Mouse (Mus musculus) MEL (cell line): ENCODE results near the gene Madcam1. TPM values are rescaled to one million over a fixed set of nuclear protein-coding genes. Genes with fewer than 3 reads are reported as not detected.

Experiments
- DNase-seq: peaks from one replicate; pipeline ENCODE4 v3.0.0; 2011; ENCODE audit warnings: low read depth, low spot score
- H3K27ac ChIP-seq: 2 replicates; pipeline ENCODE4 v1.5.1; 2012; ENCODE audit warnings: low read depth, mild to moderate bottlenecking, control low read depth, low read length, moderate library complexity; ENCODE audit not compliant: control insufficient read depth
- H3K27me3 ChIP-seq, 2 experiments: fragments of 150-350 bp in 1 of 2; sonication (generic) in 1 of 2; 2 replicates each; pipeline ENCODE4 v1.6.1; 2012; ENCODE audit warnings: low read length in 2 of 2, mild to moderate bottlenecking in 2 of 2, improper control_type of control experiment in 1 of 2, moderate library complexity in 1 of 2; ENCODE audit not compliant: insufficient read depth in 2 of 2, control insufficient read depth in 1 of 2
- H3K36me3 ChIP-seq, 2 experiments: 2 replicates each; pipeline ENCODE4 v1.6.1; 2012 to 2014; ENCODE audit warnings: low read length in 2 of 2, improper control_type of control experiment in 1 of 2, inconsistent platforms in 1 of 2, mild to moderate bottlenecking in 1 of 2; ENCODE audit not compliant: insufficient read depth in 2 of 2, control insufficient read depth in 1 of 2
- H3K4me1 ChIP-seq, 2 experiments: fragments of 150-350 bp in 1 of 2; sonication (generic) in 1 of 2; 2 replicates each; pipeline ENCODE4 v1.6.1; 2012; ENCODE audit warnings: low read length in 2 of 2, improper control_type of control experiment in 1 of 2, mild to moderate bottlenecking in 1 of 2; ENCODE audit not compliant: insufficient read depth in 2 of 2, control insufficient read depth in 1 of 2
- H3K4me3 ChIP-seq, 2 experiments: fragments of 150-350 bp in 1 of 2; sonication (generic) in 1 of 2; 2 replicates each; pipeline ENCODE4 v1.5.1; 2012; ENCODE audit warnings: low read depth in 2 of 2, low read length in 2 of 2, mild to moderate bottlenecking in 2 of 2, moderate library complexity in 2 of 2, control low read depth in 1 of 2, improper control_type of control experiment in 1 of 2; ENCODE audit not compliant: control insufficient read depth in 1 of 2, insufficient read depth in 1 of 2
- H3K79me2 ChIP-seq: 2 replicates; pipeline ENCODE4 v1.6.1; 2012; ENCODE audit warnings: mild to moderate bottlenecking, low read length, moderate library complexity; ENCODE audit not compliant: control insufficient read depth, poor library complexity, insufficient read depth
- H3K9ac ChIP-seq: 2 replicates; pipeline ENCODE4 v1.6.1; 2012; ENCODE audit warnings: low read depth, mild to moderate bottlenecking, control low read depth, low read length, moderate library complexity; ENCODE audit not compliant: control insufficient read depth, poor library complexity, severe bottlenecking
- H3K9me3 ChIP-seq: fragments of 150-350 bp; sonication (generic); replicated peaks from 2 replicates; pipeline ENCODE4 v1.6.1; 2012; ENCODE audit warnings: mild to moderate bottlenecking, low read length, improper control_type of control experiment, moderate library complexity; ENCODE audit not compliant: insufficient read depth
- CTCF ChIP-seq, 3 experiments: IDR thresholded peaks in 2 of 3; conservative IDR thresholded peaks in 1 of 3; 2 replicates each; pipeline ENCODE4 v1.5.1; 2011 to 2012; ENCODE audit warnings: low read length in 3 of 3, low read depth in 2 of 3, mild to moderate bottlenecking in 2 of 3, improper control_type of control experiment in 1 of 3, inconsistent platforms in 1 of 3, mixed read lengths in 1 of 3, moderate library complexity in 1 of 3; ENCODE audit not compliant: control insufficient read depth in 1 of 3, insufficient read depth in 1 of 3, poor library complexity in 1 of 3, severe bottlenecking in 1 of 3
- ETS1 ChIP-seq: IDR thresholded peaks from 2 replicates; pipeline ENCODE4 v1.6.1; 2012; ENCODE audit warnings: low read depth, mild to moderate bottlenecking, inconsistent platforms, low read length, improper control_type of control experiment, moderate library complexity
- GABPA ChIP-seq: IDR thresholded peaks from 2 replicates; pipeline ENCODE4 v1.6.1; 2012; ENCODE audit warnings: low read depth, mild to moderate bottlenecking, inconsistent platforms, low read length, improper control_type of control experiment, moderate library complexity
- GATA1 ChIP-seq: IDR thresholded peaks from 2 replicates; pipeline ENCODE4 v1.6.1; 2011; ENCODE audit warnings: low read depth, low read length, improper control_type of control experiment
- KAT2A ChIP-seq: conservative IDR thresholded peaks from 2 replicates; pipeline ENCODE4 v1.6.1; 2012; ENCODE audit warnings: low read depth, low read length, improper control_type of control experiment, inconsistent platforms
- MAFK ChIP-seq: IDR thresholded peaks from 2 replicates; pipeline ENCODE4 v1.6.1; 2011; ENCODE audit warnings: low read depth, mild to moderate bottlenecking, low read length, improper control_type of control experiment, borderline replicate concordance
- MAZ ChIP-seq: IDR thresholded peaks from 2 replicates; pipeline ENCODE4 v1.6.1; 2012; ENCODE audit warnings: low read depth, mild to moderate bottlenecking, inconsistent platforms, low read length, improper control_type of control experiment
- MXI1 ChIP-seq: IDR thresholded peaks from 2 replicates; pipeline ENCODE4 v1.6.1; 2011; ENCODE audit warnings: mild to moderate bottlenecking, low read depth, low read length, improper control_type of control experiment
- MYC ChIP-seq: IDR thresholded peaks from 2 replicates; pipeline ENCODE4 v1.6.1; 2011; ENCODE audit warnings: low read depth, mild to moderate bottlenecking, low read length, improper control_type of control experiment, moderate library complexity
- NELFE ChIP-seq: IDR thresholded peaks from 2 replicates; pipeline ENCODE4 v1.6.1; 2011; ENCODE audit warnings: low read depth, low read length, improper control_type of control experiment
- POLR2A ChIP-seq, 2 experiments: IDR thresholded peaks; 2 replicates each; pipeline ENCODE4 v1.6.1; 2011 to 2012; ENCODE audit warnings: low read length in 2 of 2, mild to moderate bottlenecking in 2 of 2, control low read depth in 1 of 2, improper control_type of control experiment in 1 of 2, low read depth in 1 of 2, moderate library complexity in 1 of 2; ENCODE audit not compliant: control insufficient read depth in 1 of 2, insufficient read depth in 1 of 2, poor library complexity in 1 of 2
- POLR2AphosphoS2 ChIP-seq: IDR thresholded peaks from 2 replicates; pipeline ENCODE4 v1.6.1; 2011; ENCODE audit warnings: low read length, improper control_type of control experiment
- POLR2AphosphoS5 ChIP-seq: IDR thresholded peaks from 2 replicates; pipeline ENCODE4 v1.6.1; 2012; ENCODE audit warnings: low read depth, borderline replicate concordance, mild to moderate bottlenecking, inconsistent platforms, low read length, moderate library complexity, mixed read lengths
- RCOR1 ChIP-seq: IDR thresholded peaks from 2 replicates; pipeline ENCODE4 v1.6.1; 2012; ENCODE audit warnings: low read depth, mild to moderate bottlenecking, inconsistent platforms, low read length, improper control_type of control experiment
- SIN3A ChIP-seq: IDR thresholded peaks from 2 replicates; pipeline ENCODE4 v1.6.1; 2012; ENCODE audit warnings: low read length, improper control_type of control experiment, inconsistent platforms
- SMC3 ChIP-seq: IDR thresholded peaks from 2 replicates; pipeline ENCODE4 v1.6.1; 2011; ENCODE audit warnings: low read depth, low read length, improper control_type of control experiment
- TBP ChIP-seq: IDR thresholded peaks from 2 replicates; pipeline ENCODE4 v1.8.0; 2011; ENCODE audit warnings: low read depth, low read length, improper control_type of control experiment
- UBTF ChIP-seq: IDR thresholded peaks from 2 replicates; pipeline ENCODE4 v1.6.1; 2012; ENCODE audit warnings: low read depth, mild to moderate bottlenecking, inconsistent platforms, low read length, improper control_type of control experiment, moderate library complexity, borderline replicate concordance; ENCODE audit not compliant: insufficient read depth
- USF1 ChIP-seq: IDR thresholded peaks from 2 replicates; pipeline ENCODE4 v1.6.1; 2014; ENCODE audit warnings: low read depth, mild to moderate bottlenecking, inconsistent platforms, low read length, improper control_type of control experiment, moderate library complexity
- USF2 ChIP-seq, 2 experiments: IDR thresholded peaks; 2 replicates each; pipeline ENCODE4 v1.6.1; 2011 to 2012; ENCODE audit warnings: improper control_type of control experiment in 2 of 2, low read length in 2 of 2, borderline replicate concordance in 1 of 2, inconsistent platforms in 1 of 2, low read depth in 1 of 2, mild to moderate bottlenecking in 1 of 2; ENCODE audit not compliant: insufficient read depth in 1 of 2
- ZC3H11A ChIP-seq: IDR thresholded peaks from 2 replicates; pipeline ENCODE4 v1.6.1; 2012; ENCODE audit warnings: low read depth, mild to moderate bottlenecking, inconsistent platforms, low read length, improper control_type of control experiment
- ZKSCAN1 ChIP-seq: IDR thresholded peaks from 2 replicates; pipeline ENCODE4 v1.6.1; 2012; ENCODE audit warnings: low read depth, mild to moderate bottlenecking, inconsistent platforms, low read length, improper control_type of control experiment, moderate library complexity
- polyA plus RNA-seq, 2 experiments: library from polyadenylated mRNA; stranded (reverse) in 1 of 2; unstranded in 1 of 2; fragments of >175 nt in 1 of 2; fragments of >200 nt in 1 of 2; gene quantifications; 2 replicates each; pipeline versions ENCODE4 v1.2.1 to v1.2.4; 2012; ENCODE audit warnings: low replicate concordance in 2 of 2, low read depth in 1 of 2; ENCODE audit not compliant: insufficient read length in 2 of 2, insufficient read depth in 1 of 2, missing spikeins in 1 of 2
- total RNA-seq: library from RNA; depleted of rRNA; stranded (reverse); fragments of 300-350 nt; gene quantifications from 2 replicates; pipeline ENCODE4 v1.2.3, GENCODE M21; 2012

Madcam1 gene
- total and polyA plus RNA-seq, 3 experiments, result not detected

DNA sequence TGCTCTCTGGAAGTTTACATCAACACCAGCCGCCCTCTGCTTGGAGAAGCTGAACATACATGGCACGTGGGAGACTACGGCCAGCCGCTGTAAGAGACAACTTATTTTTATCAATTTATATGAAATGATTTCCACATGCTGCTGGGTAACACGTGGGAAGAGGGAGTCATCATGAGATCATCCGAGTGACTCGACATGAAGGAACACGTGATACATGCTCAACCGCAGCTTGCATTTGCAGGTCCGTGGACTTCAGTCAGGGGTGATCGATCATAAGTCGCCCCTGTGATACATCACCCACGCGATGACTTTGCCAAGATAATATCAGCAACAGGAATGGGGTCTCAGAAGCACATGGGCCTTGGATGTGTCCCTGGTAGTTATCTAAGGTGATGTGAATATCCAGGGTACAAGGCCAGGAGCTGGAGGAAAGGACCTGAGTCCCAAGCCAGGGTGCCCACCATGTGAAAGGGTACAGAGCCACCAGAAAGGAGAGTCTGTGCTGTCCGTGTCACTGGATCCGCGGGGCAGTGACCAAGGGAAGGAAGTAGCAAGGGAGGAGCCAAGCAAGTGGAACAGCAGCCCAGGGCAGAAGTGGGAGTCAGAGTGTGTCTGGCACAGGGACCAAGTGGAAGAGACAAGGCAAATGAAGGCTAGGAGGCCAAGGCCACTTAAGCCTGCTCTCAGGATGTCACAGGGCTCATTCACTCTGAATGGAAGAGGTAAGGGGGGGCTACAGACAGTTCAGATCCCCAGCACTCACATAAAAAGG, 31.2 kb upstream of the Madcam1 start:
- no peaks in the 10 kb centered on the region for H3K9me3 ChIP-seq
- H3K36me3 ChIP-seq, result no peaks in the 10 kb centered on the region
- no peak overlapping the region for H3K4me3 ChIP-seq
- no peak for DNase-seq
- H3K4me1 ChIP-seq, result no peaks in the 10 kb centered on the region
- H3K27me3 ChIP-seq, result no peaks in the 10 kb centered on the region; a peak in 2 of 4 replicates
- H3K27ac ChIP-seq, result no peak overlapping the region
- no peaks in the 10 kb centered on the region for H3K79me2 ChIP-seq
- TF ChIP-seq TBP (no peak), USF1 (no peak), SMC3 (no peak), MYC (no peak), ZKSCAN1 (no peak), MAFK (no peak), UBTF (no peak), NELFE (no peak), GATA1 (no peak), GABPA (no peak), ETS1 (no peak), POLR2A (IDR thresholded peaks at IDR 0.05; ENCODE audit: control insufficient read depth in 1 of 2, insufficient read depth in 1 of 2, low read depth in 1 of 2, low read length in 2 of 2, poor library complexity in 1 of 2) (no peak), ZC3H11A (no peak), USF2 (IDR thresholded peaks at IDR 0.05; ENCODE audit: borderline replicate concordance in 1 of 2, insufficient read depth in 1 of 2, low read depth in 1 of 2, low read length in 2 of 2) (no peak)
- TF ChIP-seq, all 39 proteins: peak for 0
- H3K9ac ChIP-seq, result no peak overlapping the region

DNA sequence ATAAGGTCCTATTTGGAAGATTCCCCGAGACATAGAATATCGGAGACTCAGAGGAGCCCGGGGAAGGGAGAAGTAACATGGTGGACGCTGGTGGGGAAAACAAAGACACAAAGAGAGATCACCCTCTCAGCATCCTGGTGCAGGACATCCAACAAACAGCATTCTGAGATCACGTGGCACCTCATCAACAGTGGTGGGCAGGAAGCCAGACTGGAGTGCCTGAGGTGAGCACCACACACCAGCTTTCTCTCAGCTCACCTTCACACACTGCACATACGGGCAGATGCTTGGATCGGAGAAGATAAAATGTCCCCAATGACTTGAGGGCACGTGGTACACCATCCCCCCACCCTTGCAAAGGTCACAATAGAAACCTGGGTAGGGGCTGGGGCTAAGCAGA, 28.1 kb upstream of the Madcam1 start:
- Histone ChIP-seq H3K27me3 (no peaks in the 10 kb centered on the region; a peak in 1 of 4 replicates), H3K4me1 (no peaks in the 10 kb centered on the region)
- no peak for DNase-seq
- TF ChIP-seq MXI1, result no peak
- no peak for TF ChIP-seq RCOR1
- TF ChIP-seq MAZ, result no peak
- TF ChIP-seq SIN3A, result no peak
- TF ChIP-seq POLR2AphosphoS2, result no peak
- no peak for TF ChIP-seq ZKSCAN1
- TF ChIP-seq GATA1, result no peak
- no peak for TF ChIP-seq CTCF (IDR thresholded peaks at IDR 0.05 in 2 of 3, conservative IDR thresholded peaks at IDR 0.05 in 1 of 3; ENCODE audit: control insufficient read depth in 1 of 3, insufficient read depth in 1 of 3, low read depth in 2 of 3, low read length in 3 of 3, poor library complexity in 1 of 3, severe bottlenecking in 1 of 3)
- TF ChIP-seq KAT2A, result no peak
- no peak for TF ChIP-seq ETS1
- no peak for TF ChIP-seq POLR2AphosphoS5
- TF ChIP-seq, all 39 proteins: peak for 0
- H3K36me3 ChIP-seq, result no peaks in the 10 kb centered on the region
- no peak overlapping the region for H3K27ac ChIP-seq
- H3K4me3 ChIP-seq, result no peak overlapping the region
- H3K9me3 ChIP-seq, result no peaks in the 10 kb centered on the region
- H3K9ac ChIP-seq, result no peak overlapping the region
- H3K79me2 ChIP-seq, result no peaks in the 10 kb centered on the region
